Mouse (Mus musculus): ENCODE results near the gene Stpg2. TPM values are rescaled to one million over a fixed set of nuclear protein-coding genes. Genes with fewer than 3 reads are reported as not detected.
A peak's percentile ranks its signal among the peaks of the same experiment; 100 is the strongest.

Gene Stpg2
- total and polyA plus RNA-seq, 2 experiments from 2014 or later, result 0.16 TPM; not detected in 1

DNA sequence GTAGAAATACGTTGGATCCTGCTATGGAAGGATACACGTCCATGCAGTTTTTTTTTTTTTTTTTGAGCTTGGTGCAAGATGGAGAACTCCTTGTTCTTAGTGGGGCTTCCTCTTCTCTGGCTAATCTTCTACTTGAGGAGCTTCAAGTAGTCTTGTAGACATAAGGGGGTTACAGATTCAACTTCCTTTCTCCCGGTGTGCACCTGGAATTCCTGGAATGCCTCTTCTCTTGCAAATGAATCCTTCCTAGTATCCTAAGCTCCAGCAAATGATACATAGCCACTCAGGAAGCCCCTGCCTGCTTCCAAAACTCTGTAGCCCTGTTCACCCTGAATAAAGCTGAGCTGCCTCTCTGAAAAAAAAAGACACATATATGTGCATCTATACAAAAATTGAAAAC lies 409.1 kb downstream of the Stpg2 start:
- no peak for ATAC-seq (ENCODE audit: low FRiP score)
- H3K36me3 ChIP-seq (ENCODE audit: insufficient read depth, low read length), result no peaks in the 10 kb centered on the region
- H3K27me3 ChIP-seq (ENCODE audit: insufficient read depth, low read length), result no peaks in the 10 kb centered on the region
- no peak overlapping the region for H3K27ac ChIP-seq (ENCODE audit: low read depth, low read length)
- H3K9ac ChIP-seq (replicated peaks; ENCODE audit: low read length, poor library complexity, severe bottlenecking), result no peak overlapping the region
- no peak overlapping the region for H3K4me3 ChIP-seq (ENCODE audit: low read depth, low read length)
- H3K4me2 ChIP-seq (ENCODE audit: low read depth, low read length, poor library complexity, severe bottlenecking), result no peak overlapping the region
- 77% methylated on average over 3 of the region's 3 CpGs for WGBS
- no peaks in the 10 kb centered on the region for H3K4me1 ChIP-seq (ENCODE audit: insufficient read depth, low read length)
- no peaks in the 10 kb centered on the region for H3K9me3 ChIP-seq (ENCODE audit: low read length)
- no peak for DNase-seq (ENCODE audit: low spot score)
- no peak for TF ChIP-seq CTCF (IDR thresholded peaks at IDR 0.05)

DNA sequence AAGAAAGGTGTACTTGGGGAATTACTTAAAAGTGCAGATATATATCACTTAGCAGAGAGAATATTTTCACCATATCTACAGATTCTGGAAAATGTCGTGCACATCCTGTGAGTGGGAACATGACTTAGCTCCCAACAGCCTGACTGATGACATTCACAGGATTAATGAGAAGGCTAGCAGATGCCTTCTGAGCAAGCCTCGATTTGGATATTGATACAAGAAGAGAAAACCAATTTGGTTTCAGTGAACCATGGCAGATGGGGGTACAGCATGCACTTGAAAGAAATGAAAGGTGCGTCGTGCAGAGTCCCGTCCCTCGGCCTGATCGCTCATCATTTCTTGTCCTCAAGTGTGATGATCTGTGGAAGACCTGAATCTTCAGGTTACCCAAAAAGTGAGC lies 410.3 kb downstream of the Stpg2 start:
- no peak overlapping the region for H3K27ac ChIP-seq (ENCODE audit: low read depth, low read length)
- H3K4me1 ChIP-seq (ENCODE audit: insufficient read depth, low read length), result no peaks in the 10 kb centered on the region
- H3K9ac ChIP-seq (replicated peaks; ENCODE audit: low read length, poor library complexity, severe bottlenecking), result no peak overlapping the region
- no peak for TF ChIP-seq CTCF (IDR thresholded peaks at IDR 0.05)
- whole genome bisulfite sequencing, result 89% methylated on average over 7 of the region's 7 CpGs
- no peak overlapping the region for H3K4me3 ChIP-seq (ENCODE audit: low read depth, low read length)
- no peaks in the 10 kb centered on the region for H3K9me3 ChIP-seq (ENCODE audit: low read length)
- ATAC-seq (ENCODE audit: low FRiP score), result no peak
- H3K27me3 ChIP-seq (ENCODE audit: insufficient read depth, low read length), result no peaks in the 10 kb centered on the region
- no peak overlapping the region for H3K4me2 ChIP-seq (ENCODE audit: low read depth, low read length, poor library complexity, severe bottlenecking)
- DNase-seq (ENCODE audit: low spot score), result no peak
- H3K36me3 ChIP-seq (ENCODE audit: insufficient read depth, low read length), result no peaks in the 10 kb centered on the region

DNA sequence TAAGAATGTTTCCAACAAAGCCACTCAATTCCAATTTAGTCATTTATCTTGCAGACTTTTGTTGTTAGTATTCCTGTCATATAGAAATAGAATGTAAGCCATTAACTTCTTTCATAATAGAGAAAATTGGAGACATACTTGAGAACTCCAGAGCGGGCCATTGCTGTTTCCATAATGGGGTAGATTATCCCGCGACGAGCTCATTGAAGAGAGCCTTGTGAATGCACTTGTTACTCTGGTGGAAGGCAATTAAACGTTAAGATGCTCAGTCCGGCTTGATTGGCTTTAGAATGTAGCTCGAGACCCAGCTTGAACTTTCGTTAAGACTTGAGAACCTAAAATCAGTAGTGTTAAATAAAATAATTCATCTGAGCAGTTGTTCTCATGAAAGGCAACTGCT lies 432.4 kb downstream of the Stpg2 start:
- TF ChIP-seq CTCF (IDR thresholded peaks at IDR 0.05), result no peak
- Histone ChIP-seq H3K36me3 (ENCODE audit: insufficient read depth, low read length) (no peaks in the 10 kb centered on the region), H3K27me3 (ENCODE audit: insufficient read depth, low read length) (no peaks in the 10 kb centered on the region), H3K4me3 (ENCODE audit: low read depth, low read length) (no peak overlapping the region), H3K27ac (ENCODE audit: low read depth, low read length) (no peak overlapping the region), H3K9ac (replicated peaks; ENCODE audit: low read length, poor library complexity, severe bottlenecking) (no peak overlapping the region), H3K4me1 (ENCODE audit: insufficient read depth, low read length) (no peaks in the 10 kb centered on the region), H3K9me3 (ENCODE audit: low read length) (no peaks in the 10 kb centered on the region), H3K4me2 (ENCODE audit: low read depth, low read length, poor library complexity, severe bottlenecking) (no peak overlapping the region)
- ATAC-seq (ENCODE audit: low FRiP score) (no peak), DNase-seq (ENCODE audit: low spot score) (no peak)
- 70% methylated on average over 8 of the region's 8 CpGs for WGBS

DNA sequence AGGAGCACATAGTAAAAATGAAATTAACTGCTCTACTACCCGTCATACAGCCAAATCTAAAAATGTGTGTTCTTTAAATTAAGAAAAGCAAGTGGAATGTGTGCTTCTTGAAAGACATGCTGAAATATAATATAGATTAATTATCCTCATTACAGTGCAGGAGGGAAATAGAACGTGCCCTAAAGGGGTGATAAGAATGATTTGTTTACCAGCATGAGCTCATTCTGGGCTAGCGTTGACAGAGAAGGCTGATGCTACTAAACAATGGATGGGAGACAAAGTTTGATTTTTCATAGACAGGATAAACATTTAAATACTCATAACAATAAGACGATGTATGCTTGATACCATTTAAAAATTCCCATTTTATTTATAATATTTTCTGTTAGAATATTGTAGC lies 446.0 kb downstream of the Stpg2 start:
- Histone ChIP-seq H3K9me3 (ENCODE audit: low read length) (no peaks in the 10 kb centered on the region), H3K27ac (ENCODE audit: low read depth, low read length) (no peak overlapping the region), H3K4me1 (ENCODE audit: insufficient read depth, low read length) (no peaks in the 10 kb centered on the region), H3K4me2 (ENCODE audit: low read depth, low read length, poor library complexity, severe bottlenecking) (no peak overlapping the region), H3K4me3 (ENCODE audit: low read depth, low read length) (no peak overlapping the region), H3K36me3 (ENCODE audit: insufficient read depth, low read length) (no peaks in the 10 kb centered on the region), H3K9ac (replicated peaks; ENCODE audit: low read length, poor library complexity, severe bottlenecking) (no peak overlapping the region), H3K27me3 (ENCODE audit: insufficient read depth, low read length) (no peaks in the 10 kb centered on the region)
- no peak for ATAC-seq (ENCODE audit: low FRiP score)
- no peak for DNase-seq (ENCODE audit: low spot score)
- 84% methylated on average over 4 of the region's 4 CpGs for WGBS
- TF ChIP-seq CTCF (IDR thresholded peaks at IDR 0.05), result no peak

DNA sequence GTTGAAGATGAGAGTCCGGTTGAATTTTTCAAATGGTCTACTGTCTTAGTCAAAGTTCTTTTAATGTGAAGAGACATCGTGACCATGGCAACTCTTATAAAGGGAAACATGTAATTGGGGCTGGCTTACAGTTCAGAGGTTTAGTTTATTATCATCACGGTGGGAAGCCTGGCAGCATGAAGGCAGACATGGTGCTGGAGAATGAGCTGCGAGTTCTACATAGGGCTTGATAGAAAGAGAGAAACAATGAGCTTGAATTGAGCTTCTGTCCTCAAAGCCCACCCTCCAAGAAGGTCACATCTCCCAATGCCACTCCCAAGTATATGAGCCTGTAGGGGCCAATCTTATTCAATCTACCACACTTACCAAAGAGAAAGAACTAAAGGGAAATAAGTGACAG lies 453.9 kb downstream of the Stpg2 start:
- DNase-seq (ENCODE audit: low spot score), result peak; percentile 23
- no peak for ATAC-seq (ENCODE audit: low FRiP score)
- H3K27me3 ChIP-seq (ENCODE audit: insufficient read depth, low read length), result no peaks in the 10 kb centered on the region
- no peak overlapping the region for H3K9ac ChIP-seq (replicated peaks; ENCODE audit: low read length, poor library complexity, severe bottlenecking)
- H3K4me3 ChIP-seq (ENCODE audit: low read depth, low read length), result no peak overlapping the region
- no peaks in the 10 kb centered on the region for H3K4me1 ChIP-seq (ENCODE audit: insufficient read depth, low read length)
- no peaks in the 10 kb centered on the region for H3K9me3 ChIP-seq (ENCODE audit: low read length)
- no peak overlapping the region for H3K27ac ChIP-seq (ENCODE audit: low read depth, low read length)
- no peak for TF ChIP-seq CTCF (IDR thresholded peaks at IDR 0.05)
- no peak overlapping the region for H3K4me2 ChIP-seq (ENCODE audit: low read depth, low read length, poor library complexity, severe bottlenecking)
- H3K36me3 ChIP-seq (ENCODE audit: insufficient read depth, low read length), result no peaks in the 10 kb centered on the region
- WGBS, result 45% methylated on average over 4 of the region's 4 CpGs

DNA sequence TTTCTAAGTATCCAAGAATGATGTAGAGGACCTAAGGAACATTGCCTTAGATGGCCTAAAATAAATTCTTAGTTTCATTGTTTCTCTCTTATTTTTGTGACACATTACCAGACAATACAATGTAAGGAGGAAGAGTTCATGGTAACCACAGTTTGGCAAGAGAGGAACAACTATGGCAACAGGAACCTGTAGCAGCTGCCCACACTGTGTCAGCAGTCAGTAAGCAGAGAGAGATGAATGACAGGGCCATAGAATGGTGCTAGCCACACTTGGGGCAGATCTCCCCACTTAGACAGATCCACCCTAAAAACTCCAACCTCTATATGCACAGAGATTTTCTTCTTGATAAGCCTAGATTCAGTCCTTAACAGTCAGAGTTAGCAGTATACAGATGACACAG lies 456.7 kb downstream of the Stpg2 start:
- no peak for DNase-seq (ENCODE audit: low spot score)
- Histone ChIP-seq H3K9ac (replicated peaks; ENCODE audit: low read length, poor library complexity, severe bottlenecking) (no peak overlapping the region), H3K4me1 (ENCODE audit: insufficient read depth, low read length) (no peaks in the 10 kb centered on the region), H3K9me3 (ENCODE audit: low read length) (no peaks in the 10 kb centered on the region), H3K4me3 (ENCODE audit: low read depth, low read length) (no peak overlapping the region), H3K27me3 (ENCODE audit: insufficient read depth, low read length) (no peaks in the 10 kb centered on the region), H3K27ac (ENCODE audit: low read depth, low read length) (no peak overlapping the region), H3K36me3 (ENCODE audit: insufficient read depth, low read length) (no peaks in the 10 kb centered on the region), H3K4me2 (ENCODE audit: low read depth, low read length, poor library complexity, severe bottlenecking) (no peak overlapping the region)
- TF ChIP-seq CTCF (IDR thresholded peaks at IDR 0.05), result no peak
- ATAC-seq (ENCODE audit: low FRiP score), result no peak
